Mouse (Mus musculus): ENCODE results near the gene Dlgap3.

DNA sequence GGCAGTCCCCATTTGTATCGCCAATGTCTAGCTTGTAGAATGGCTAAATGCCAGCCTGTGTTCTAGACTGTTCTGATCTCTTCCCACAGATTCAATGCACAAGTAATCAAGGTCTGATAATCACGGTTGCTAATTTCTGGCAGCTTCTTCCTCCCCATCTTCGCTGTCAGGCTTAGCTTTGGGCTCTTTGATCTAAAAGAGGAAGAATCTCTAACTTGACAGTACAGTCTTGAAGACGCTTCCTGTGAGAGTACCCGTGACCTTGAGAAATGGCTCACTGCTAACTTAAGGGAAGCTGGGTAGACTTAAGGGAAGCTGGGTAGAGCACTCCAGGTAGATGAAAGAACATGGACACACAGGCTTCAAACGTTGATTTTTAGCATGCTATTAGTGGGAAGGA is 73.7 kb downstream of the Dlgap3 start:
- no peak for TF ChIP-seq POLR2A (IDR thresholded peaks at IDR 0.05; ENCODE audit: insufficient read depth, low read depth, low read length)
- no peak for TF ChIP-seq CTCF (IDR thresholded peaks at IDR 0.05; ENCODE audit: insufficient read depth, low read depth, low read length)
